Mouse (Mus musculus): ENCODE results near the gene Inpp4b. TPM values are rescaled to one million over a fixed set of nuclear protein-coding genes. Genes with fewer than 3 reads are reported as not detected.

Gene Inpp4b
- polyA plus RNA-seq, 1 experiment from 2014 or later: 10.6 TPM

GRCm38 (mm10) chr8:81586783-81587182 lies 244.4 kb downstream of the Inpp4b start:
- no peak overlapping the region for H3K27ac ChIP-seq (replicated peaks)
- H3K4me3 ChIP-seq (replicated peaks): no peak overlapping the region
- no peaks in the 10 kb centered on the region for H3K4me1 ChIP-seq
- no peaks in the 10 kb centered on the region for H3K27me3 ChIP-seq (replicated peaks)
- H3K9ac ChIP-seq (replicated peaks): no peak overlapping the region
- 88% methylated on average over 5 of the region's 5 CpGs for WGBS
- no peak overlapping the region for H3K4me2 ChIP-seq
- no peaks in the 10 kb centered on the region for H3K9me3 ChIP-seq (replicated peaks)
- no peak for ATAC-seq (ENCODE audit: low FRiP score)
- no peaks in the 10 kb centered on the region for H3K36me3 ChIP-seq

DNA sequence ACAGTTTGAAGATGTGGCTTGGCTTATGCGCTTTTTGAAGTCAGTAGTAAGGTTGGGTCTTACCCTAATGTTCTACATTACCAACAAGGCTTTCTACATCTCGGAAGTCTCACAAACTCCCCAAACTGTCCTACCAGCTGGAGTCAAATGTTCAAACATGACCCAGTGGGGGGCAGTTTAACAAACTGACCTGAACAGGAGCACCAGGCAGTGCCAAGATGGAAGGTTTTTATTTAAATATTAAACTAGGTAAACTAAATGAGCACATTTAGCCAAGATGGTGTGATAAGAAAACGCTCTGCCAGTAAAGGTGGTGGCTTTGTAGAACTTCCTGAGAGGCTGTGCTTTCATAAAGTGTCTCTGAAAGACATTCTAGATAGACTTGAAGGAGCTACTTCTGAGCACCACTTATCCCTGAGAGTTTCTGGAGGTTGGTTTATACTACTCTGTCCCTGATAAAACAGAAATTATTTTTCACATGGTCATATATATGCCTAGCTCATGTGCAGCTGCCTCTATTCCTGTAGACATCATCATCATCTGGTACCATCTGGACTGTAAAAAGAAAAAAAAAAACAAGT lies 251.9 kb downstream of the Inpp4b start:
- no peaks in the 10 kb centered on the region for H3K4me1 ChIP-seq
- no peak for ATAC-seq (ENCODE audit: low FRiP score)
- 87% methylated on average over 3 of the region's 3 CpGs for WGBS
- no peaks in the 10 kb centered on the region for H3K9me3 ChIP-seq (replicated peaks)
- no peaks in the 10 kb centered on the region for H3K36me3 ChIP-seq
- H3K4me3 ChIP-seq (replicated peaks): no peak overlapping the region
- H3K27me3 ChIP-seq (replicated peaks): no peaks in the 10 kb centered on the region
- H3K27ac ChIP-seq (replicated peaks): no peak overlapping the region
- H3K9ac ChIP-seq (replicated peaks): no peak overlapping the region
- no peak overlapping the region for H3K4me2 ChIP-seq

DNA sequence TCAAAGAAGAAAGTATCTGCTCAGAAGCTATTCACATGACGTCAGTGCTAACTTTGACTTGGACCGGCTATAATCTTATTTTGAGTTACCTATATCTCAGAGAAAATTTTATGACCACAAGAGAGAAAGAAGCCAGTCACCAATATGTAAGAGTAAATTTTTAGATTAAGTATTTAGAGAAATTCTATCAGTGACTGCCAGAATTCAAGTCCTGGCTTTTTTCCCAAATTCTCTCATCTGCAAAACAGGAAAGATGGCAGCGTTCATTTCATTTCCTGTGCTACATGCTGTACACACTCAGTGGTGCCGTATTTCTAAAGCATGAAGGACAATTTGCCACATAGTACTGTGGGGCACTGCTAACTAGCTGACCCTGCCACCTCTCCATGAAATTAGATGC lies 256.9 kb downstream of the Inpp4b start:
- 88% methylated on average over 4 of the region's 4 CpGs for WGBS
- Histone ChIP-seq H3K9ac (replicated peaks) (no peak overlapping the region), H3K4me1 (no peaks in the 10 kb centered on the region), H3K27ac (replicated peaks) (no peak overlapping the region), H3K9me3 (replicated peaks) (no peaks in the 10 kb centered on the region), H3K4me3 (replicated peaks) (no peak overlapping the region), H3K4me2 (no peak overlapping the region), H3K27me3 (replicated peaks) (no peaks in the 10 kb centered on the region), H3K36me3 (no peaks in the 10 kb centered on the region)
- ATAC-seq (ENCODE audit: low FRiP score): no peak

GRCm38 (mm10) chr8:81601136-81601535 lies 258.8 kb downstream of the Inpp4b start:
- H3K4me3 ChIP-seq (replicated peaks): no peak overlapping the region
- H3K4me1 ChIP-seq: no peaks in the 10 kb centered on the region
- no peaks in the 10 kb centered on the region for H3K36me3 ChIP-seq
- no peaks in the 10 kb centered on the region for H3K9me3 ChIP-seq (replicated peaks)
- no peak overlapping the region for H3K9ac ChIP-seq (replicated peaks)
- no peaks in the 10 kb centered on the region for H3K27me3 ChIP-seq (replicated peaks)
- H3K27ac ChIP-seq (replicated peaks): no peak overlapping the region
- H3K4me2 ChIP-seq: no peak overlapping the region
- ATAC-seq (ENCODE audit: low FRiP score): no peak

DNA sequence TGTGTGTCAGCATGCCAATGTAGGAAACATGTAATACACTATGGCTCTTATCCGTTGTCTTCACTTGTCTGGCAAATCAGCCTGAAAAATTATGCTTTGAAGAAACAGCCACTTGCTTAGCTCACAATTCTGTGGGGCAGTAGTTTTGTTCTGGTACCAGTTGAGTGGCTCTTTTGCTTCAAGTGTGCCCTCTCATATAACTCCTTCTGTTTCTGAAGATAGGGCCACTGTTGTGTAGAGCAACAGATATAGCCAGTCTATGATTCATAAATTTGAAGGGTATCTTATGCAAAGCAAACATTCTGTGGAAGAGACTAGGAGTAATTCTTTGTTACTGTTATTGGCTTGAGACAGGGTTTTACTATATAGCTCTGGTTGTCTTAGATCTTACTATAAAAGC lies 265.7 kb downstream of the Inpp4b start:
- H3K9me3 ChIP-seq (replicated peaks): no peaks in the 10 kb centered on the region
- H3K27me3 ChIP-seq (replicated peaks): no peaks in the 10 kb centered on the region
- H3K27ac ChIP-seq (replicated peaks): no peak overlapping the region
- H3K9ac ChIP-seq (replicated peaks): no peak overlapping the region
- H3K4me3 ChIP-seq (replicated peaks): no peak overlapping the region
- no peaks in the 10 kb centered on the region for H3K4me1 ChIP-seq
- no peak overlapping the region for H3K4me2 ChIP-seq
- no peaks in the 10 kb centered on the region for H3K36me3 ChIP-seq
- WGBS: 92% methylated on average over 1 of the region's 1 CpGs
- no peak for ATAC-seq (ENCODE audit: low FRiP score)

DNA sequence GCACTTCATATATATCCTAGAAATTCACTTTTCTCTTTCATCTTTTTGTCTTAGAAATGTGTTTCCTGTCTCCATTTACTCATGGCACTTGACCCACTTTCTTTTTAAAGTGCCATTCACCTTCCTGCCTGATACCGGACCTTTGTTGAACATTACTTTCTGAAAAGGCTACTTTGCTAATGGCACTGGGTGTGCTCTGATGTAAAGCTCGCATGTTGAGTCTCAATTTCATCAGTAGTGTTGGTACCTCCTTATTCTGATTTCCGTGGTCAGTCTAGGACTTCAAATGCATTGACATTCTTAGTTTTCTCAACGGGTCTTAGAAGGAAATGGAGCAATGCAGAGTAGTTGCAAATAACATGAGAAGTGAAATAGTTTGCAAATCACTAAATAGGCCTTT lies 266.7 kb downstream of the Inpp4b start:
- no peak overlapping the region for H3K27ac ChIP-seq (replicated peaks)
- no peaks in the 10 kb centered on the region for H3K9me3 ChIP-seq (replicated peaks)
- no peak overlapping the region for H3K4me2 ChIP-seq
- ATAC-seq (ENCODE audit: low FRiP score): no peak
- no peak overlapping the region for H3K4me3 ChIP-seq (replicated peaks)
- no peak overlapping the region for H3K9ac ChIP-seq (replicated peaks)
- H3K27me3 ChIP-seq (replicated peaks): no peaks in the 10 kb centered on the region
- whole genome bisulfite sequencing: 86% methylated on average over 4 of the region's 4 CpGs
- no peaks in the 10 kb centered on the region for H3K36me3 ChIP-seq
- no peaks in the 10 kb centered on the region for H3K4me1 ChIP-seq

DNA sequence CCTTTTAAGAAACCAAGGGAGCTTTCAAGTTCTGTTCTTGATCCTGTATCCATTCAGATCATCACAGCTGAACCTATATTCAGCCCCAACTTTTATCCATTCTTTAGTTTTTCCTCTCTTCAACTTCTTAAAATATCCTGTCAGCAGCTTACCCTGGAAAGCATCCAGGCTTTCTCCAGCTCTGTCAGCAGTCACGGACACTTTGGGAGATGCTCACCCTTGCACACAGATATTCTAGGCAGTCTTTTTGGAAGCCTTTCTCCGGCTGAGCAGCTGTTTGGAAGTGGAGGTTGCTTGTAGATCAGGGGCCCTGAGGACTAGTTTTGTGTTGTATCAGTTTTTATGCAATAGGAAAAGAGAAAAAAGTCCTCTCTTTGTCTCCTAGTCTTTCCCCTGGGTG lies 270.3 kb downstream of the Inpp4b start:
- ATAC-seq (ENCODE audit: low FRiP score): no peak
- no peak overlapping the region for H3K4me2 ChIP-seq
- no peaks in the 10 kb centered on the region for H3K9me3 ChIP-seq (replicated peaks)
- WGBS: 56% methylated on average over 2 of the region's 2 CpGs
- no peaks in the 10 kb centered on the region for H3K27me3 ChIP-seq (replicated peaks)
- no peaks in the 10 kb centered on the region for H3K36me3 ChIP-seq
- no peak overlapping the region for H3K4me3 ChIP-seq (replicated peaks)
- no peak overlapping the region for H3K27ac ChIP-seq (replicated peaks)
- no peak overlapping the region for H3K9ac ChIP-seq (replicated peaks)
- no peaks in the 10 kb centered on the region for H3K4me1 ChIP-seq

DNA sequence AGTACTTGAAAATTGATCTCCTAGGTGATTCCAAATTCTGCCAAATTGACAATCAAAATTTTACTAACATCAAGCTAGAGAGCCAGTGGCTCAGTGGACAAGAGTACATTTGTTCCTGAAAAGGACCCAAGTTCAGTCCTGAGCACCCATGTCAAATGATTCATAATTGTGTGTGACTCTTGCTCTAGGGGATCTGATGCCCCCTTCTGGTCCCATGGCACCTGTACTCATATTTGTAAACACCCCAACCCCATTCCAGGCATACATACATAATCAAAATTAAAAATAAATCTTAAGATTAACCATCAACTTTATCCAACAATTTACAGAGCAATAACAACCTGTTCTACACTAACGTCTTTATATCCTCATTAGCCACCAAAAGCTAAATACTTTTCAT lies 271.8 kb downstream of the Inpp4b start:
- no peak for ATAC-seq (ENCODE audit: low FRiP score)
- Histone ChIP-seq H3K27ac (replicated peaks) (no peak overlapping the region), H3K9me3 (replicated peaks) (no peaks in the 10 kb centered on the region), H3K4me1 (no peaks in the 10 kb centered on the region), H3K4me2 (no peak overlapping the region), H3K9ac (replicated peaks) (no peak overlapping the region), H3K27me3 (replicated peaks) (no peaks in the 10 kb centered on the region), H3K36me3 (no peaks in the 10 kb centered on the region), H3K4me3 (replicated peaks) (no peak overlapping the region)
- 79% methylated on average over 1 of the region's 1 CpGs for WGBS

- 0 out of 2 replicates have a peak, but pooled peaks have one; percentile 31 for ATAC-seq (ENCODE audit: low FRiP score)
Measured at GRCm38 (mm10) chr8:81614605-81615004, 272.2 kb downstream of the Inpp4b start.

DNA sequence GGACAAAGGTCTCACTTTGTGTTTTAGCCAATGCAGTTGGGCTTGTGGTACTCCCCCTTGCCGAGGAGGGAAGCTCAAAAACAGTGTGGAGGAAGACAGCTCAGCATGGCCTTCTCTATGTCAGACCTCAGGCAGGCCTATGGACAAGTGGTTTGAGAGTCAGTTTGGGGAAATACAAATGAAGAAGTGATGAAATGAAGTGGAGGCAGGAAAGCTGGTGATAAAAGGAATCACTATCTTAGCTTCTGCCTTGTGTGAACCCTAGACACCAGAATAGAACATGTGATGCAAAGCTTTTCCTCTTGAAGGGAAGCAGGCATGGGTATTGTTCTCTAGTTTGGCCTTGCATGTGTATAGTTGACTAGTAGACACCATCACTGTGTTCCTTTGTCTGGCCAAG lies 273.2 kb downstream of the Inpp4b start:
- Histone ChIP-seq H3K36me3 (no peaks in the 10 kb centered on the region), H3K4me1 (no peaks in the 10 kb centered on the region), H3K4me2 (no peak overlapping the region), H3K27ac (replicated peaks) (no peak overlapping the region), H3K9me3 (replicated peaks) (no peaks in the 10 kb centered on the region), H3K27me3 (replicated peaks) (no peaks in the 10 kb centered on the region), H3K9ac (replicated peaks) (no peak overlapping the region), H3K4me3 (replicated peaks) (no peak overlapping the region)
- ATAC-seq (ENCODE audit: low FRiP score): no peak
- WGBS: 96% methylated on average over 1 of the region's 1 CpGs

More at GRCm38 (mm10) chr8:81614605-81615004, 272.2 kb downstream of the Inpp4b start:
- H3K4me2 ChIP-seq: no peak overlapping the region
- no peaks in the 10 kb centered on the region for H3K36me3 ChIP-seq
- H3K27ac ChIP-seq (replicated peaks): no peak overlapping the region
- 74% methylated on average over 2 of the region's 2 CpGs for WGBS
- no peaks in the 10 kb centered on the region for H3K4me1 ChIP-seq
- H3K9me3 ChIP-seq (replicated peaks): no peaks in the 10 kb centered on the region
- no peaks in the 10 kb centered on the region for H3K27me3 ChIP-seq (replicated peaks)
- H3K9ac ChIP-seq (replicated peaks): no peak overlapping the region
- H3K4me3 ChIP-seq (replicated peaks): no peak overlapping the region

DNA sequence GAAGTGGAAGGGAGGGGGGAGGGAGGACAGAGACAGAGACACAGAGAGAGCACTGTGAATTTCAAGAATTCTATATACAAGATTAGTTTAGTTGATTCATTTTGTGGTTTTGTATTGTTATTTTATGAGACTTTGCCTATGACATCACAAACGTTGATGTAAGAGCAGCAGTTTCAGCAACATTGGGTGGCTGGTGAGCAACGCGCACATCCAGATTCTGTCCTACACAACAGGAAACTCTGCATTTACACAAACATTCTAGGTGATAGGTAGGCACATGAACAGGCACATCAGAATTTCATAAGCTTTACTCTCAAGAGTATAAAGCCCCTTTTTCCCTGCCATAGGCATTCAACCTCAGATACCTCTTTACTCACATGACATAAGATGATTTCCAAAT lies 276.6 kb downstream of the Inpp4b start:
- Histone ChIP-seq H3K4me3 (replicated peaks) (no peak overlapping the region), H3K4me1 (no peaks in the 10 kb centered on the region), H3K4me2 (no peak overlapping the region), H3K36me3 (no peaks in the 10 kb centered on the region), H3K9ac (replicated peaks) (no peak overlapping the region), H3K27ac (replicated peaks) (no peak overlapping the region), H3K9me3 (replicated peaks) (no peaks in the 10 kb centered on the region), H3K27me3 (replicated peaks) (no peaks in the 10 kb centered on the region)
- WGBS: 94% methylated on average over 3 of the region's 3 CpGs
- no peak for ATAC-seq (ENCODE audit: low FRiP score)

GRCm38 (mm10) chr8:81635015-81635414 lies 292.7 kb downstream of the Inpp4b start:
- no peak overlapping the region for H3K4me2 ChIP-seq
- no peak for ATAC-seq (ENCODE audit: low FRiP score)
- no peak overlapping the region for H3K9ac ChIP-seq (replicated peaks)
- H3K36me3 ChIP-seq: no peaks in the 10 kb centered on the region
- 82% methylated on average over 1 of the region's 1 CpGs for WGBS
- no peaks in the 10 kb centered on the region for H3K4me1 ChIP-seq
- H3K9me3 ChIP-seq (replicated peaks): no peaks in the 10 kb centered on the region
- no peak overlapping the region for H3K4me3 ChIP-seq (replicated peaks)
- H3K27ac ChIP-seq (replicated peaks): no peak overlapping the region
- H3K27me3 ChIP-seq (replicated peaks): no peaks in the 10 kb centered on the region
